Mouse (Mus musculus): ENCODE results near the gene Tns3. TPM values are rescaled to one million over a fixed set of nuclear protein-coding genes. Genes with fewer than 3 reads are reported as not detected.
"Not testable (repeated sequence)": the region's sequence is repeated elsewhere in the genome, so short reads cannot be mapped to it uniquely, and the experiment has no call there.

Gene Tns3
- total and polyA plus RNA-seq, 3 experiments = 0.22 TPM; not detected in 2

DNA sequence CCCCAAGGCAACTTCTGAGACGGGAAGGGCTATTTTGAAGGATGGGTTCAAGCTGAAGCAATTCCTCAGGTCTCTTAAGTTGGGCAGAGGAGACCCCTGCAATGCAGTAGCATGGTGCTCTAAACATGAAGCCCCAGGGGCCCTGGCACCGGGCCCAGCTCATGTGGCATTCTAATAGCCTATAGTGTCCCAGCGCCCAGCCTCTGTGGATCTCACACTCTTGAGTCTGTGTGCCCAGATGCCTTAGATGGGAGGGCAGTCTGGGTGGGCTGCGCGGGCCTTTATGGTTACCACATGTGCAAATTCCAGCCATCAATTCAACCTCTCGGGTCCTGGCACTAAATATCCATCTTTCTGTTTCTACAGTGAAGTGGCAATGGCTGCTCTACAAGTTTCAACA, 38.9 kb downstream of the Tns3 start:
- Histone ChIP-seq H3K4me1 (ENCODE audit: insufficient read depth, low read depth, low read length) (no peaks in the 10 kb centered on the region), H3K27me3 (ENCODE audit: insufficient read depth, low read length) (no peaks in the 10 kb centered on the region), H3K4me3 (ENCODE audit: low read depth, low read length) (no peak overlapping the region), H3K9me3 (replicated peaks) (peaks cover 20% of the 10 kb centered on the region), H3K36me3 (replicated peaks) (no peaks in the 10 kb centered on the region)
- no peak for ATAC-seq (ENCODE audit: extremely low read depth, insufficient number of reproducible peaks, low FRiP score, poor library complexity, severe bottlenecking)
- TF ChIP-seq GATA2 (IDR thresholded peaks at IDR 0.05; ENCODE audit: borderline replicate concordance, low read depth, low read length) (no peak), CTCF (IDR thresholded peaks at IDR 0.05; ENCODE audit: low read depth, low read length) (no peak), TAL1 (conservative IDR thresholded peaks at IDR 0.05; ENCODE audit: low read depth, low read length) (no peak), GATA1 (IDR thresholded peaks at IDR 0.05; ENCODE audit: borderline replicate concordance, low read length) (no peak), POLR2AphosphoS5 (IDR thresholded peaks at IDR 0.05; ENCODE audit: insufficient replicate concordance, low read depth, low read length) (no peak)
- DNase-seq (ENCODE audit: low spot score) = no peak

DNA sequence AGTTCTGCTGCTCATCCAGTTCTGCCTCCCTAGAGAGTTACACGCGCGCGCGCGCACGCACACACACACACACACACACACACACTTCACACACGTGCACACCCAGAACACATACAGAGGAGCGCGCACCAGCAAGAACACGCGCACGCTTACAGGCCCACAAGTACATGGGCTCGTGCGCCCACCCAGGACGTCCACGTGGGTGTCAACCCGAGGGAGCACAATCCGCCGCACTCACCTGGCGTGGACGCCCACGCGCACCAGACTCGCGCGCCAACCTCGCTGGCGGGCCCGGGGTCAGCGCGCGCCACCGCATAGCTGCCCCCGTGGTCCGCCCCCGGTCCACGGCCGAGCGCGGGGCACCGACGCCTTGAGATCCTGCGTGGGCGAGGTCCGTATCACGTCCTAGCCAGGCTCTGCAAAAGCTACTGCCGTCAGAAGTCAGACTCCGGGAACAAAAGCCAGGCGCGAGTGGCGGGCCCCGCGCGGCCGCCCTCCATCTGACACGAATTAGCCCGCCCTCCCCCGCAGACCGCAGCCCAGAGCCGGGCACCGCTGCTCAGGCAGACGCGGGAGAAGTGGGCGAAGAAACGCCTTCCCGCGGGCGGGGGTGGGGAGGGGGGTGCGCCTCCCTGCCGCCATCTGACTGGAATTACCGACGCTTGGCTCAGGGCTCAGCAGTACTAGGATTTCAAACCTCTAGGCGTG, 40.0 kb downstream of the Tns3 start:
- ATAC-seq (ENCODE audit: extremely low read depth, insufficient number of reproducible peaks, low FRiP score, poor library complexity, severe bottlenecking) = no peak
- no peaks in the 10 kb centered on the region for H3K4me1 ChIP-seq (ENCODE audit: insufficient read depth, low read depth, low read length)
- H3K27me3 ChIP-seq (ENCODE audit: insufficient read depth, low read length) = no peaks in the 10 kb centered on the region
- H3K4me3 ChIP-seq (ENCODE audit: low read depth, low read length) = no peak overlapping the region
- no peak for DNase-seq (ENCODE audit: low spot score)
- TF ChIP-seq POLR2AphosphoS5 (IDR thresholded peaks at IDR 0.05; ENCODE audit: insufficient replicate concordance, low read depth, low read length) = no peak
- no peak for TF ChIP-seq TAL1 (conservative IDR thresholded peaks at IDR 0.05; ENCODE audit: low read depth, low read length)
- TF ChIP-seq GATA1 (IDR thresholded peaks at IDR 0.05; ENCODE audit: borderline replicate concordance, low read length) = no peak
- TF ChIP-seq CTCF (IDR thresholded peaks at IDR 0.05; ENCODE audit: low read depth, low read length) = no peak
- TF ChIP-seq GATA2 (IDR thresholded peaks at IDR 0.05; ENCODE audit: borderline replicate concordance, low read depth, low read length) = no peak
- H3K36me3 ChIP-seq (replicated peaks) = no peaks in the 10 kb centered on the region
- peaks cover 18% of the 10 kb centered on the region for H3K9me3 ChIP-seq (replicated peaks)

DNA sequence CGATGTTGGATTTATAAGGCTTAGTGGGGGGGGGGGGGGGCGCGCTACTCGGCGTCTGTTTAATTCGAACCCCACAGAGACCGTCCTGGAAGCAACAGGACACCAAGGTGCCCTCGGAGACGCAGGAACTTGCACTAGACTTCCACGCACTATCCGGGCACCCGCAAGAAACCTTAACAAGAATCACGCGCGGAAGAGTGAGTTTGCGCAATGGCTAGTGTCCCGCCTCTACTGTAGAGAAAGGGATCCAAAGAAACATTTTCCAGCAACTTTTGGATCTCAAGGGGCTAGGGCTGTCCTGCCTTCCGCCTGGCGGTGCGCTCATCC, 40.5 kb downstream of the Tns3 start:
- Histone ChIP-seq H3K27me3 (ENCODE audit: insufficient read depth, low read length) (no peaks in the 10 kb centered on the region), H3K4me3 (ENCODE audit: low read depth, low read length) (no peak overlapping the region), H3K9me3 (replicated peaks) (peaks cover 17% of the 10 kb centered on the region), H3K4me1 (ENCODE audit: insufficient read depth, low read depth, low read length) (no peaks in the 10 kb centered on the region), H3K36me3 (replicated peaks) (no peaks in the 10 kb centered on the region)
- DNase-seq (ENCODE audit: low spot score) = no peak
- TF ChIP-seq POLR2AphosphoS5 (IDR thresholded peaks at IDR 0.05; ENCODE audit: insufficient replicate concordance, low read depth, low read length) (no peak), GATA1 (IDR thresholded peaks at IDR 0.05; ENCODE audit: borderline replicate concordance, low read length) (no peak), GATA2 (IDR thresholded peaks at IDR 0.05; ENCODE audit: borderline replicate concordance, low read depth, low read length) (no peak), CTCF (IDR thresholded peaks at IDR 0.05; ENCODE audit: low read depth, low read length) (no peak), TAL1 (conservative IDR thresholded peaks at IDR 0.05; ENCODE audit: low read depth, low read length) (no peak)
- no peak for ATAC-seq (ENCODE audit: extremely low read depth, insufficient number of reproducible peaks, low FRiP score, poor library complexity, severe bottlenecking)

DNA sequence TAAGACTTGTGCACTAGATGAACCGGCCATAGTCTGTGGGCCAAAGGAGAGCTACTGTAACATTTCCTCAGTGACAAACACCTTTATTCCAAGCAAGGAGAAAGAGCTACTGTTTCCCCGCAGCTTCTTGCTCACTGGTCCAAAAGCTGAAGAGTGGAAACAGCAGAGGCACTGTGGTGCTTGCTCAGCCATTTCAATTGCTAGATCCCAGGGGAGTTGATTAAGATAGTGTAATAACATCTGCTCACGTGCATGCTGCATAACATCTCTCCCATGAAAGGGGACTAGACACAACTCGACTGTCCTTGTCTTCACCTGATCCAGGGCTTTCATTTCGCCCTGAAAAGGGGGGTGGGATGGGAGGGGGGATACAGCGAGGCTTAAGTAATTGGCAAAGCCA, 41.7 kb downstream of the Tns3 start:
- H3K9me3 ChIP-seq (replicated peaks) = peaks cover 14% of the 10 kb centered on the region
- H3K36me3 ChIP-seq (replicated peaks) = no peaks in the 10 kb centered on the region
- H3K4me3 ChIP-seq (ENCODE audit: low read depth, low read length) = no peak overlapping the region
- no peaks in the 10 kb centered on the region for H3K27me3 ChIP-seq (ENCODE audit: insufficient read depth, low read length)
- DNase-seq (ENCODE audit: low spot score) (no peak), ATAC-seq (ENCODE audit: extremely low read depth, insufficient number of reproducible peaks, low FRiP score, poor library complexity, severe bottlenecking) (no peak)
- no peak for TF ChIP-seq CTCF (IDR thresholded peaks at IDR 0.05; ENCODE audit: low read depth, low read length)
- TF ChIP-seq POLR2AphosphoS5 (IDR thresholded peaks at IDR 0.05; ENCODE audit: insufficient replicate concordance, low read depth, low read length) = no peak
- no peak for TF ChIP-seq GATA2 (IDR thresholded peaks at IDR 0.05; ENCODE audit: borderline replicate concordance, low read depth, low read length)
- TF ChIP-seq TAL1 (conservative IDR thresholded peaks at IDR 0.05; ENCODE audit: low read depth, low read length) = no peak
- no peak for TF ChIP-seq GATA1 (IDR thresholded peaks at IDR 0.05; ENCODE audit: borderline replicate concordance, low read length)
- H3K4me1 ChIP-seq (ENCODE audit: insufficient read depth, low read depth, low read length) = no peaks in the 10 kb centered on the region

DNA sequence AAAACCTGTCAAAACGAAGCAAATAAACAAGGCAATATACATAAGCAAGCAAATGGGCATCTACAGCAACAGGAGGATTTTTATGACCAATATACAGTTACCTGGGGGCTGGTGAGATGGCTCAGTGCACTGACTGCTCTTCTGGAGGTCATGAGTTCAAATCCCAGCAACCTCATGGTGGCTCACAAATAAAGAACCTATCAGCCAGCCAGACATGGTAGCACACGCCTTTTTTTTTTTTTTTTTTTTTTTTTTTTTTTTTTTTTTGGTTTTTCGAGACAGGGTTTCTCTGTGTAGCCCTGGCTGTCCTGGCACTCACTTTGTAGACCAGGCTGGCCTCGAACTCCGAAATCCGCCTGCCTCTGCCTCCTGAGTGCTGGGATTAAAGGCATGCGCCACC, 45.2 kb downstream of the Tns3 start:
- H3K27me3 ChIP-seq (ENCODE audit: insufficient read depth, low read length); H3K4me3 ChIP-seq (ENCODE audit: low read depth, low read length); H3K36me3 ChIP-seq (replicated peaks); ATAC-seq (ENCODE audit: extremely low read depth, insufficient number of reproducible peaks, low FRiP score, poor library complexity, severe bottlenecking); H3K9me3 ChIP-seq (replicated peaks); DNase-seq (ENCODE audit: low spot score); H3K4me1 ChIP-seq (ENCODE audit: insufficient read depth, low read depth, low read length): not testable (repeated sequence)

DNA sequence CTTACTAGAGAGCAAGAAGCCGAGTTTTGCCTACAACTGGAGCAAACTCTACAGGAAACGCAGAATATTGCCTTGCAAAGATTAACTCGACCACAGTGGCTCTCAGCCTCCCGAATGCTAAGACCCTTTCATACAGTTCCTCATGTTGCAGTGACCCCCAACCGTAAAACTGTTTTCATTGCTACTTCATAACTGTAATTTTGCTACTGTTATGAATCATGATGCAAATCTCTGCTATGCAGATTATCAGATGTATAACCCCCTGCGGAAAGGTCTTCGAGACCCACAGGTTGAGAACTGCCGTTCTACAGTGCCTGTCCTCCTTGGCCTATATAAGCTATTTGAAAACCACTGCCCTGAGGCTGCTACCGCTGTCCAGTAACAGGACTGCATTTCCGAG, 46.0 kb downstream of the Tns3 start:
- no peaks in the 10 kb centered on the region for H3K9me3 ChIP-seq (replicated peaks)
- ATAC-seq (ENCODE audit: extremely low read depth, insufficient number of reproducible peaks, low FRiP score, poor library complexity, severe bottlenecking) = no peak
- H3K36me3 ChIP-seq (replicated peaks) = no peaks in the 10 kb centered on the region
- no peak for TF ChIP-seq POLR2AphosphoS5 (IDR thresholded peaks at IDR 0.05; ENCODE audit: insufficient replicate concordance, low read depth, low read length)
- no peak for TF ChIP-seq GATA2 (IDR thresholded peaks at IDR 0.05; ENCODE audit: borderline replicate concordance, low read depth, low read length)
- TF ChIP-seq TAL1 (conservative IDR thresholded peaks at IDR 0.05; ENCODE audit: low read depth, low read length) = no peak
- TF ChIP-seq CTCF (IDR thresholded peaks at IDR 0.05; ENCODE audit: low read depth, low read length) = no peak
- TF ChIP-seq GATA1 (IDR thresholded peaks at IDR 0.05; ENCODE audit: borderline replicate concordance, low read length) = no peak
- no peaks in the 10 kb centered on the region for H3K4me1 ChIP-seq (ENCODE audit: insufficient read depth, low read depth, low read length)
- DNase-seq (ENCODE audit: low spot score) = no peak
- no peaks in the 10 kb centered on the region for H3K27me3 ChIP-seq (ENCODE audit: insufficient read depth, low read length)
- H3K4me3 ChIP-seq (ENCODE audit: low read depth, low read length) = no peak overlapping the region

Data from G1E (cell line).